Mouse (Mus musculus): ENCODE results near the gene Phc2.
"Not testable (repeated sequence)": the region's sequence is repeated elsewhere in the genome, so short reads cannot be mapped to it uniquely, and the experiment has no call there.

Phc2 gene

DNA sequence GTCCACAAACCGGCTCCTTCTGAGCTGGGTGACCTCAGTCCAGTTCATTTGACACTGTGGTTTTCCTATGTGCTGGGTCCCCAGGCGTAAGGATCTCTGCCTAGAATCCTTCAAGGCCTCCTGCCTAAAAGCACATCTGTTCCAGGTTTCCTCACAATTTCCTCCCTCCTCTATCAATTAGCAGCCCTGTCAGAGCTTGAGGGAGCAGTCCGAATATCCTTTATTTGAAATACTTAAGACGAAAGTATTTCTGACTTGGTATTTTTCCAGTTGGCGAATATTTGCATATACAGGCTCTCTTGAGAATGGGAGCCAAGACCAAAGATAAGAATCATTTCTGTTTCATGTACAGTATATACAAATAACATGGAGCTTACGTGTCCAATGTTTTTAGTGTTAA, 8.6 kb upstream of the Phc2 start:
- DNase-seq (ENCODE audit: low spot score in 2 of 2): no peak

DNA sequence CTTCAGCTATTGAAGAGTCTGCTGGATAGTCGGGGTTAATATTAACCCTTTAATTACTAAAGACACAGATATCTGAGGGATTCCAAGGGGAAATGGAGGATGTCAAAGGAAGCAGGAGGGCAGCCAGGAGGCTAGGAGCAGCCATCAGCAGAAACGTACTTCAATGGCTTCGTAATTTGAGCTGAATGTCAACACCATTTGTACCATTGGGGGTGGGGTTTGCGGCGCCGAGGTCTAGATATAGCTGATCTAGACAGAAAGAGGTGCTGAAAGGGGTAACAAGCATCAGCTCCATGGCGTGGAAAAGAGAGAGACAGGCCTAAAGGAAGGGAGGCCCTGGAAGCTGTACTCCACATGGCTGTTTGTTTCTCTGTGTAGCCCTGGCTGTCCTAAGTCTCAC, 7.7 kb upstream of the Phc2 start:
- DNase-seq (ENCODE audit: low spot score in 2 of 2): no peak

DNA sequence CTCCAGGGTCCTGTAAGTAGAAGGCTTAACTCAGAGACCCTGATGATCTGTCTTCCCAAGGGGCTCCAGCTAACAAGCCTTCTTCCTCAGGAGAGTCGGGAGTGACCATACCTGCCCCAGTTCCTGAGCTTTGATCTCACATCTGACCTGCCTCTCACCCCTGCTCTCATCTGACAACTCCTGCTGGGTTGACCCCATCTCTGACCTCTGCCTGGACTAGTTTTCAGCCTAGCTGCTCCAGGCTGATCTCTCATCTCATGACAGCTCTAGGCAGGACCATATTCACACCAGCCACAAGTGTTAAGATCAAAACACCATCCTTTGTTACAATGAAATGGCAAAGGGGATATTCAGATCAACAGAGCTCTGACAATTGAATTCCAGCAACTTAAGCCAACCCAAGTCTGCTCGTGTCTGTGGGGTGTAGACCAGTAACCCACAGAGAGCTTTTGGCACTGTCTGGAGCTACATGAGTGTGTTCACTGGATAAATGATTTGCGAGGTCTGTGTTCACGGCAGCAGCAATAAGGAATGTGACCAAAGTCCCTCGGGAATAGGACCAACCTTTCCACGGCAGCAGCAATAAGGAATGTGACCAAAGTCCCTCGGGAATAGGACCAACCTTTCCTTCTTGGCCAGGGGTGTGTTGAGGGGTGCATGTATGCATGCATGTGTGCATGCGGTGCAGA, 5.8 kb upstream of the Phc2 start:
- DNase-seq (ENCODE audit: low spot score in 2 of 2): no peak

DNA sequence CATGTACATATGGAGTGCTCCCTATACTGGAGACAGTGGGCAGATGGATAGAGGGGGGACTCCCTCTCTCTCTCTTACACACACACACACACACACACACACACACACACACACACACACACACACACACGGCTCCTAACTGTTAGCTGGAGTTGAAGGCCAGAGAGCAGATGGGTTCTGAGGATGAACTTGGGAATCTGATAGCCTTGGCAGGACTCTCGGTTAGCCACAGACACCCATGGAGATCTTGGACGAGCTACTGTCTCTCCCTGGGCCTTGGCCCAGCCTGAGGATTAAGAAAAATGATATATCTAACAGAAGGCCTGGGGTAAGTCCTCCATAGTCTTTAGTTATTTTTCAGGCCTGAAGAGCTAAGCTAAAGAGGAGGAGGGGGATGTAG, 3.0 kb upstream of the Phc2 start:
- no peak for DNase-seq (ENCODE audit: low spot score in 2 of 2)

DNA sequence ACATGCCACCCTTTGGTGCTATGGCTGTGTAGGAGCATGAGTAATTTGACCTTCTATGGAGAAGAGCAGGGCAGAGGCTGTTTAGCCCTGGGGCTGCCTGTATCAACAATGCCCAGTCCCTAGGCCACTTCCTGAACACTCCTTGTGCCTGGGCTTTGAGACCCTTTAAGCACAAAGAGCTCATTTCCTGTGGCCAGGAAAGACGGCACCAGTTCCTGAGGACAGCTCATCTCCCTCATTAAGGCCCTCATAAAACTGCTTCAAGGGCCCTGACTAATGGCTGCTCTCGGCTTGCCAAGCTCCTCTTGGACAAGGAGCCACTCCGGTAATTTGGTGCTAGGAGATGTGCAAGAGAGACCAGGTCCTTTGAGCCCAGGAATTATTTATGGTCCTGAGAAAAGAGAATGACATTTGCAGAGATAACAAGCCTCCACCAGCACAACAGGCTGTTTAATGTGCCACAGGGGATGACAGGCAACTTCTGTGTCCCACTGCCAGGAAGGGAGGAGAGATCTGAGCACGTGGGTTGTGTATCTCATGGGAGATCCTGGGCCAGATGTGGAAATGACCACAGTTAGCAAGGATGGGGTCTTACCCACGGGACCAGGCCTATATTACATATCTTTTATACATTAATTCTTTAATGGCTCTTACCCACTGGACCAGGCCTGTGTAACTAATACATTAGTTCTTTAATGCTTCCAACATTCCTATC, 1.8 kb upstream of the Phc2 start:
- DNase-seq (ENCODE audit: low spot score in 2 of 2): no peak

DNA sequence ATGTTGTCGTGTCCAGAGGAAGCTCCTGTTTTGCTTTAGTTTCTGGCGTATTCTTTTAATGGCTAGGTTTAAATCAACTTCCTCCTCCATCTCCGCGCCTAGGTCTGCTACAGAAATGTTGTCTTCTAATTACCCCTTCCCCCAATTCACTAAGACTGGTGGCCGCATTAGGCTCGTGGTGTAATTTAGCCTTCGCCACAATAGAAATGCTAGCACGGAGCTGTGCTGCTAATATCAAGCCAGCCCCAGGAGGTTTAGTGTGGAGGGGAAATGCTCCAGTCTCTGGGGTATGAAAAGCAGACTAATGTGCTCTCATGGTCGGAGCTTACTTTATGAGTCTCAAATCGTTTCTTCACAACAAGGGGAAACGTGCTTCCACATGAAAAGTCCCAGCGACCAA, 944 bp downstream of the Phc2 start:
- DNase-seq (ENCODE audit: low spot score in 2 of 2): no peak

DNA sequence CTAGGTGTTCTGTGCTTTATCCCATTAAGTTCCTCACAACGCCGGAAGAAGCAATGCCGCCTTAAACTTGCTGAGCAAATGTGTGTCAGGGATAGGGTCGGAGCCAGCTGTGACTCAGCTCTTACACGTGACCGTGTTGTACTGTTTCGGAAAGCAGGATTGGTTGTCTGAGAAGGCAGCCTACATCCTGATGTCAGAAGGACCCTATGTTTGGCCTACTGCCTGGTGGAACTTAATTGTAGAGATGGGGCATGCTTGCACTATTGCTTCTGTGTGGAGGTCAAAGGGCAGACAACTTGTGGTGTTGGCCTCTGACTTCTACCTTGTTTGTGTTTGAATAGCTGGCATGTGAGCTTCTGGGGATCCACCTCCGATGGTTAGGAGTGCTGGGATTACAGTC, 5.7 kb downstream of the Phc2 start:
- DNase-seq (ENCODE audit: low spot score in 2 of 2): no peak

DNA sequence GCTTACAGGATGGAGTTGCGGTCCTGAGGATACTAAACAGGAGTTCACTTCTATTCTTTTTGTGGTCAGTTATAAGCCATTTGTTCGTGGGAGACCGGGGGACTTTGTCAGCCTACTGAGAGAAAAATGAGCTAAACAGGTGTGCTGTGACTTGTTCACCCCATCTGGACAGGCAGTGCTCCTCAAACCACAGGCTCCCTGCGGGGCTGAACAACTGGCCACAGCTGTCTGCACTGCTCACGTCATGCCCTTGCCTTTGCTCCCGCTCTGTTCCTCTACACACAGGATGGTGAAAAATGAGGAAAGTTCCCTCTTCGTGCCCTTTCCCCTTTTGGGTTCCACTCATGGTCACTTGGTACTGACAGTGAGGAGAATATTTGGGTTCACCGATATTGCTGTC, 6.6 kb downstream of the Phc2 start:
- no peak for DNase-seq (ENCODE audit: low spot score in 2 of 2)

DNA sequence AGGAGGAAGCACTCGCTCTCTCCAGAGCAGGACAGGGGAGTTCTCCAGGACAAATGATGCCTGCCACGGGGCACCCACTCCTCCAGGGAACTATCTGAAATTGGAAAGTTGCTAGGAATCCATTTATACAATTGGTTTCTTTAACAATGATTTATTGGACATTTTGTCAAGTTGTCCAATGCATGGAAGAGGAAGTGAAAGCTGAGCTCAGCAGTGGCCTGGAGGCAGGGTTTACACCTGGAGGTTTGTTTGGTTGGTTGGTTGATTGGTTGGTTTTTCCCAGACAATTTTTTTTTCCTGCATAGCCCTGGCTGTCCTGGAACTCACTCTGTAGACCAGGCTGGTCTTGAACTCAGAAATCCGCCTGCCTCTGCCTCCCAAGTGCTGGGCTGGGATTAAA, 9.5 kb downstream of the Phc2 start:
- no peak for DNase-seq (ENCODE audit: low spot score in 2 of 2)

DNA sequence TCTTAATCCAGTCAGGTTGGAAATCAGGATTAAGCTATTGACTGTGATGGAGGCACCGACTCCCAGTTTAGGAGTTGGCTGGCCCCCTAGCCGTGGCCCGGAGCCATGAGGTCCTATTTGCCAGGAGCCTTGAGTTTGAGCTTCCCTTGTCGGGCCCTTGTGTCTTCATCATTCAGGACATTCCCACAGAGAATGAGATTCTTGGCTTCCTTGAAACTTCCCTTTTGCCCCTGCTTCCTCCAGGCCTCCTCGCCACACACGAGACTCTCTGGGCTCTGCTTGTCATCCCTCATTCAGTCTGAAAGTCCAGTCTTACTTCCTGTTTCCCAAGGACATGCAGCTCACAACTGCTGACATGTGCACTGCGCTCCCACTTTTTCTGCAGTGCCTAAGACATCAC, 11.9 kb downstream of the Phc2 start:
- DNase-seq (ENCODE audit: low spot score in 2 of 2): not testable (repeated sequence)

DNA sequence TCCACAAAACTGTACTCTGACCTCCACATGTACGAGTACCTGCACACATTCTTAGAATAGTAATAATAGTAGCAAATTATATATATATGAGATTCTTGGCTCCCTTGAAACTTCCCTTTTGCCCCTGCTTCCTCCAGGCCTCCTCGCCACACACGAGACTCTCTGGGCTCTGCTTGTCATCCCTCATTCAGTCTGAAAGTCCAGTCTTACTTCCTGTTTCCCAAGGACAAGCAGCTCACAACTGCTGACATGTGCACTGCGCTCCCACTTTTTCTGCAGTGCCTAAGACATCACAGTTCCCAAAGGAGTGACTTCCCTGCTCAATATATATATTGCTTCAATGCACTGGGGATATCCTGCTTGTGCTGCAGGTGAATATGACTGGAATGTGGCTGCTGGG, 12.7 kb downstream of the Phc2 start:
- DNase-seq (ENCODE audit: low spot score in 2 of 2): not testable (repeated sequence)

DNA sequence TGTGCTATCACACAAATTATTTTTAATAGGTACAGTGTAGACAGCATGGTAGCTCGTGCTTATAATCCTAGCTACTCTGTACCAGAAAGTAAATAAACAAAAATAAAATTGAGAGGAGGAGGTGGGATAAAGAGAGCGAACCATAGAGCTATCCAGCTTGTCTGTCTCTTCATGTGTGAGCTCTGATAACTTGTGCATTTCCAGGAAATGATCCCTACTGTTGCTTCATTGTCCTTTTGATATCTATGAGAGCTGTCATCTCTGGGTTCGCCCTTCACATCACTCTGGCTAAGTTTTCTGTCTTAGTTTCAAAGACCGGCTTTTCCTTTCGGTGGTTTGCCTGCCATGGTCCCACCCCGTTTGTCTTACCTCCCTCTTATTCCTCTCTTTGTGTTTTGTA, 14.7 kb downstream of the Phc2 start:
- no peak for DNase-seq (ENCODE audit: low spot score in 2 of 2)

DNA sequence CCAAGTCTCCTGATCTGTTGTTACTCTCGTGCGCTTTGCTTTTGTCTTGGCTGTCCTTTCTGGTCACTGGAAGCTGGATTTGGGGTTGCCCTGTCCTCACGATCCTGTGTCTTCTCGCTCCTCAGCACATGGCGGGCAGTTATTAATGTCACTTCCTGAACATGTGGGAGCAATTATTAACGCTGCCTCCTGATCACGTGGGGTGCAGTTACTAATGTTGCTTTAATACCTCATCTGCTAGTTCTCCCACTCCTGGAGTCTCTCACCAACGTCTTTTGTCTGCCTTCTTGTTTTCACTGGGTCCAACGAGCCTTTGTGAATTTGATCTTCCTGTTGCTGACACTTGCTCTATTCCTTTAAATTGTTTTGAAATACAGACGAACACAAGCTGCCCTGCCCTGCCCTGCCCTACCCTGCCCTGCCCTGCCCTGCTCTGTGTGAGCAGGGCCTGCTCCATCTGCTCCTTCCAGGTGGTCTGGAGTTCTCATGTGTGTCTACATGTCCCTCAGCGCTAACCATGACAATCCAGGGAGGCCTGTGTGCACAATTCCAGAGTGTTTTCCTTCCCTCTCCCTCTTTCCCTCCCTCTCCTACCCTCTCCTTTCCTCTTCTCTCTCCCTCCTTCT, 16.2 kb downstream of the Phc2 start:
- no peak for DNase-seq (ENCODE audit: low spot score in 2 of 2)

DNA sequence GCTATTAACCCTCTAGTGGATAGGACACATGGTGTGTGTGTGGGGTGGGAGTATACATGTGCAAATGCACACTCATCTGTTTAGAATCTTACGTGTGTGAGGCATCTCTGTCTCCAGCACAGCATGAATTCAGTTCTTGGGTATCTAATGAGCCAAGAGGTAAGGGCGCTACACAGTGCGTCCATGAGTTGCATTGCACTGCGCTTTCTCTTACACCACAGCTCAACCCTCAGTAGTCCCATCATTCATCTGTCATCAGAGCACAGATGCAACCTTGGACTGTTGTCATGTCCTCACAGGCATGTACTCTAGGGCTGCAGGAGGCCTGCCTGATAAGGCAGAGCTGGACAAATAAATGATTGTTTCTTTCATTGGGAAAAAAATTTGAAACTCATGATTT, 18.0 kb downstream of the Phc2 start:
- no peak for DNase-seq (ENCODE audit: low spot score in 2 of 2)

DNA sequence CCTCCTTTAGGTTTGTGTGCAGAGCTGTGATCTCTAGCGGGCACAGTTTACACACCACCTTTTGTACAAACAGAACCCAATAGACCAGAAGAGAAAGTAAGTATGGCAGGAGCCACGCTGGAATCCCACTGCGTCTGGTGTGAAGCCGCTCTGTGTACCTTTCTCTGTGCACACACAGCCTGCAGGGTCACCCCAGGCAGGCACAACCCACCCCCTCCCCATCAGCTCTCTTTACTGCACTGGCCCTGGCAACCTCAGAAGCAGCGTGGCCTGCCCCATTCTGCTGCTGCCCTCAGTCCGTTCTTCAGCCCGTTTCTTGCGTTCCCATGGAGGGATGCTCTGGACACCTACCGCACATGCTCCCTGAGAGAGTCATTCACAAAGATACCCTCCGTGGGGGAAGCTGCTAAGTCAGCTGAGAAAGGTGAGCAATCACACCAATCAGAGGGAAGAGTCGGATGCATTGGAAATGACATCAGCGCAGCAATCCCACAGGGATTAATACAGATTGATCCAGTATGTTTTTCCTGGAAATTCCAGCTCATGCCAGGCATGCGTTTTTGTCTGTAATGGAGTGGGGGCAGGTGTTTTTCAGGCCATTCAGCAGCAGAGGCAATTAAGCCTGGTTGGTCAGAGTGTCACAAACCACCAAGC, 24.2 kb downstream of the Phc2 start:
- no peak for DNase-seq (ENCODE audit: low spot score in 2 of 2)

DNA sequence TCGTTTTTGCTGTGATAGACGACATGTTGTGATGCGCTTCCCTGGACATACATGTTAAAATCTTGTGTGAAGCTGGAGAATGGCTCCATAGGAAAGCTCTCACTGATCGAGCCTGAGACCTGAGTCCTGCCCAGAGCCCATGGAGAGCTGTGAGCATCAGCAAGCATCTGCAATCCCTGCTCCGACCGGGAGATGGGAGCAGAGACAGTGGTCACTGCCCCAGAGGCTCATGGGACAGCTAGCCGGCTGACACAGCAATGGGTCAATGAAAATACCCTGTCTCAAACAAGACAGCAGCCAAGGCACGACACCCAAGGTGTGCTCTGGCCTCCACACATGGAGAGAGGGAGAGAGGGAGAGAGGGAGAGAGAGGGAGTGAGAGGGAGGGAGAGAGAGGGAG, 26.6 kb downstream of the Phc2 start:
- DNase-seq (ENCODE audit: low spot score in 2 of 2): no peak

DNA sequence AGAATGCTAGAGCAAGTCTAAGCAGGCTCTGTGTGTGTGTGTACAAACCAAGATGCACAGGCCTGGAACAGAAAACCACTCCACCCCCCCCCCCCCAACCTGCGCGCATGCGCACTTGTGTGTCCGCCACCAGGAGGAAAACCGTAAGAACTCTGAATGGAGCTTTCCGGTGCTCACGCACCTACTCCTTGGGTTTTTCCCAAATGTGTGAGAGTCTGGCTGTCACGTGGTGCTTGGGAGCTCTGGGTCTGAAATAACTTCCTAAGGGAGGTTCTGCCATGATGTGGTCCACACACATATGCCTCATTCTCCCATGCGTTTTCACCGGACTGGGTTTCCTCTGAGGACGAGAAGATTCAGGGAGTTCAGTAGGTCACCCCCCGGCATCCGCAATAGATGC, 27.8 kb downstream of the Phc2 start:
- no peak for DNase-seq (ENCODE audit: low spot score in 2 of 2)

DNA sequence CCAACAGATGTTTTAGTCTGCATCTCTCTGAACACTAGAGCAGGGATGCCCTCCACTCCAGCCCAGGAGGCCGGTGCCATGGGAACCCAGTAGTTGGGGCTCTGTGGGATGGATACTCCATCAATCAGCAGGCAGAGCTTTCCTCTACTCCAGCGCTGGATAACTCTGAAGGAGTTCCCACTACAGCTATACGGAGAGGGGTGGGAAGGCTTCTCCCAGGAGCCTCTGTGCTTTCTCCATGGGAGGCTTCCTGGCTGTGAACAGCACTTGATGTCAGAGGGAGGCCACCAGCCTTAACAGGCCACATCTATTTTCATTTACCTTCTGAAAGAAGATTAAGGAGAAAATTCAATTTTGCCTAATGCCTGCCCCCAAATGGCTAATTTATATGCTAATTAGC, 29.2 kb downstream of the Phc2 start:
- no peak for DNase-seq (ENCODE audit: low spot score in 2 of 2)

DNA sequence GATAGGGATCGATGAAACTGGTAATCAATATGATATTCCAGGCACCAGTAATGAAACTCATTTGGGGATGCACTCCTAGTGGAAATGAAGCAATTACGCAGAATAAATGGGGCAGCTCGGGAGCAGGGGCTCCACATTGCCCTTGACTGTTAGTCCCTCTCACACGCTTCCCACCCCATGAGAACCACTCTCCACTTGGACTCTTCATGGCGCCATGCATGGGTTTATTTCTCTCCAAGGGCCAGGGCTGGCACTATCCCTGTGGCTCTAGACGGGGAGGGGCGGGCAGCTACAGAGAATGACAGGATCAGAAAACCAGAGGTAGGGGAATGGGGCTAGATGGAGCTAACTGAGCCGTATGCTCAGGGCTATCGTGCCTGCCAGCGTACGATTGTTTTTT, 29.6 kb downstream of the Phc2 start:
- DNase-seq (ENCODE audit: low spot score in 2 of 2): no peak

DNA sequence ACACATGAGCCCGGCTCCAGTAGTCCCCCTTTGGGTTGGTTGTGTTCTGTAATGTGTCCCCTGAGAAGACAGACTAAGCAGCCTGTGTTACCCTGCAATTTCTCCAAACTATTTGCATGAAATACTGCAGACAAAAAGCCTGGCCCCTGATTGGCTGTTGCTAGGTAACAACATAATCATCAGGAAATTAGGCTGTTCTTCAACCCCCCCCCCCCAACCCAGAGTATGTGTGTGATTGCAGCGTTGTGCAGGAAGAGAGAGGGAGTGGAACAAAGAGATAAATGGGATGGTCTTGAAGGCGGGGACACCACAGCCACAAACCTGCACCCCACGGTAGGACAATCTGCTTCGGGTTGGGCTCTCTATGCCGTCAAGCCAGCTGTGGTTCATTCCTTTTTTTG, 34.0 kb downstream of the Phc2 start:
- DNase-seq (ENCODE audit: low spot score in 2 of 2): no peak

DNA sequence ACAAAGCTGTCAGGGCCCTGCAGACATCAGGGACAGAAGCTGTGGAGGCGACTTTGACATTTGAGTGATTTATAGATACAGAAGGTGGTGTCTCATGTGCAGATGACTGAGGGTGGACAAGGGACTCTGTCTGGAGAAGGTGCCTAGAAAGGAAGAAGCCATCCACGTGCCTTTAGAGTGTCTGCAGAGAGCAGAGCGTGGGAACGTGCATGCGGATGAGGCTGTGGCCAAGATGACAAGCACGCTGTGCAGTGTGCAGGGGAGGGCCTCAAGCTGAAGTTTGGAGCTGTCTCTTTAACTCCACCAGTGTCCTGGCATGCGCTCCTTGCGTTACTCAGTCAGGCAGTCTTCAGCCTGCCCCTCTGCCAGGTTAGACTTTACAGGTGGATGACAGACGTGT, 34.5 kb downstream of the Phc2 start:
- DNase-seq (ENCODE audit: low spot score in 2 of 2): peak; percentile 77 to 81

DNA sequence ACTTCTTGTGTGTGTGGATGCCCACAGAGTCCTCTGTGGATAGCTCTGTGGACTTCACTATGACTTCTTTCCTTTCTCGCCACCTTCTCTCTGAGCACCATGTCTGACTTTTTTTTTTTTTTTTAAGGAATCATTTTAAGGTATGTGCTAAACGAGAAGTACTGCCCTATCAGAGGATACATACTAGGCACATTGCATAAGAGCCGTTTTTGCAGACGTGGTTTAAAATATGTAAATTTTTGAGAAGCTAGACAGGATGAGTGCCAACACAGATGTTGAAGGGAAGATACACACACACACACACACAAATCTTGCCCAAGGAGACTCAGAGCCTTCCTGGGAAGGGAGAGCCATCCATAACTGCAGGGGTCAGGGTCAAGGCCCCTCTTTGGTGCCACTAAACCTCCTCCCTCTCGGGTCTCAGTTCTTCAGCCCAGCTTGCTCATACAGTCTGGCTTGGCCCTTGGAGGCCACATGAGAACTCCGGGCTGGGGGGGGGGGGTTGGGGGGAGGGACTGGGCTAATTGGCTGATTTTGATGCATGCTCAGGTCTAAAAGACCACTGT, 35.3 kb downstream of the Phc2 start:
- no peak for DNase-seq (ENCODE audit: low spot score in 2 of 2)

DNA sequence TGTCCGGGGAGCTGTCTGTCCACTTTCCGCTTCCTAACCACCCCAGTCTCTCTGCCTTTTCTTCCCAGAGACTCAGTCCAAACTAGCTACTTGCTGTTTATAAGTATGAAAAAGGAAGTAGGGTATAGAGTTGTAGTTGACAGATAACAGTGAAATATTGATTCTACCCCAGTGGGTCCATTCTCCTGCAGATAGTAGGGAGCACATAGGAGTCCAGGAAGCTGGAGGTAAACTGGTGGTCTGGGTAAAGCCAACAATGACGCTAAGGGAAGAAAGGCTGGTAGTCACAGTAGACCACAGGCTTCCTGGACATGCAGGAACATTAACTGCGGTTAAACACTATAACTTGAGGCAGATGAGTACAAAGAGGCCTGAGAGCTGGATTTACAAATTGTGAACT, 36.7 kb downstream of the Phc2 start:
- no peak for DNase-seq (ENCODE audit: low spot score in 2 of 2)

Measured in right cerebral cortex, postnatal 36 days (tissue).